Mouse (Mus musculus) embryonic facial prominence, embryonic 12.5 days (tissue): ENCODE results near the gene Nedd8. TPM values are rescaled to one million over a fixed set of nuclear protein-coding genes. Genes with fewer than 3 reads are reported as not detected.

Experiments used
- ATAC-seq: fragments of 200-750 bp; cut with Nextera tagmentation; 2 replicates; pipeline ENCODE4 v1.8.0; 2017; ENCODE audit not compliant: insufficient number of reproducible peaks, insufficient read depth, low FRiP score, low TSS enrichment
- H3K27ac ChIP-seq: fragments of 300-500 bp; sonication (generic); 2 replicates; pipeline ENCODE4 v1.5.1; 2016; ENCODE audit warnings: mild to moderate bottlenecking
- H3K27me3 ChIP-seq: fragments of 300-500 bp; sonication (generic); 2 replicates; pipeline ENCODE4 v1.6.1; 2016; ENCODE audit warnings: mild to moderate bottlenecking, moderate library complexity
- H3K36me3 ChIP-seq: fragments of 300-500 bp; sonication (generic); 2 replicates; pipeline ENCODE4 v1.6.1; 2016; ENCODE audit warnings: mild to moderate bottlenecking
- H3K4me1 ChIP-seq: fragments of 300-500 bp; sonication (generic); 2 replicates; pipeline ENCODE4 v1.6.1; 2016
- H3K4me2 ChIP-seq: fragments of 300-500 bp; sonication (generic); replicated peaks from 2 replicates; pipeline ENCODE4 v1.6.1; 2016; ENCODE audit warnings: mild to moderate bottlenecking, moderate library complexity
- H3K4me3 ChIP-seq: fragments of 300-500 bp; sonication (generic); 2 replicates; pipeline ENCODE4 v1.5.1; 2016; ENCODE audit warnings: mild to moderate bottlenecking
- H3K9ac ChIP-seq: fragments of 300-500 bp; sonication (generic); 2 replicates; pipeline ENCODE4 v1.6.1; 2016; ENCODE audit warnings: mild to moderate bottlenecking, moderate library complexity
- H3K9me3 ChIP-seq: fragments of 300-500 bp; sonication (generic); 2 replicates; pipeline ENCODE4 v1.6.1; 2016; ENCODE audit warnings: mild to moderate bottlenecking, moderate library complexity
- WGBS: fragments of 180-500 bp; shearing (Covaris S2); methylation state at CpG from one replicate; pipeline ENCODE4 v1.1.7; 2016; 5-methylcytosine and 5-hydroxymethylcytosine counted together
- polyA plus RNA-seq: library from polyadenylated mRNA; unstranded; fragments of >200 nt; fragmentation: Nextera tagmentation; extraction: Ambion mirVana; gene quantifications from 2 replicates; pipeline ENCODE4 v1.2.1, GENCODE M21; 2016

Gene Nedd8
- polyA plus RNA-seq, 1 experiment from 2014 or later: 585 TPM

DNA sequence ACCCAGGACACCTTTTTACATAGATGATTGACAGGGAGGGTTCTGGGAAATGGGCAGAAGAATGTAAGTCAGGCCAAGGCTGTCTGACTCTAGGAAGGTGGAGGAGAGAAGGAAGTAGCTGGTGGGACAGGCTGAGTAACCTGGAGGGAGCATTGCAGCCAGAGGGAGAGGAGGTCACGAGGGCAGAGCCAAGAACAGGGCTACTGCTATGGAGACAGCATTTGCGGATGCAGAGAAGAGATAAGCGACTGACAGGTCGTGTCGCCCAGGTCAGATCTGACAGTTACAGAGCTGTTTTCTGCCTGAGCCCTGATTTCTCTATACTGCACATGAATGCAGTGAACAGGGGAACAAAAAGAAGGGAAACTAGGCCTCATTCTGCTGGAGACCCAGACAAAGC, 35.5 kb upstream of the Nedd8 start:
- ATAC-seq: no peak
- H3K9ac ChIP-seq: no peak overlapping the region
- no peak overlapping the region for H3K4me2 ChIP-seq
- no peak overlapping the region for H3K27ac ChIP-seq
- no peaks in the 10 kb centered on the region for H3K36me3 ChIP-seq
- H3K27me3 ChIP-seq: peaks cover 5% of the 10 kb centered on the region
- no peaks in the 10 kb centered on the region for H3K9me3 ChIP-seq
- H3K4me3 ChIP-seq: no peak overlapping the region
- WGBS: 78% methylated on average over 5 of the region's 5 CpGs
- H3K4me1 ChIP-seq: no peaks in the 10 kb centered on the region

DNA sequence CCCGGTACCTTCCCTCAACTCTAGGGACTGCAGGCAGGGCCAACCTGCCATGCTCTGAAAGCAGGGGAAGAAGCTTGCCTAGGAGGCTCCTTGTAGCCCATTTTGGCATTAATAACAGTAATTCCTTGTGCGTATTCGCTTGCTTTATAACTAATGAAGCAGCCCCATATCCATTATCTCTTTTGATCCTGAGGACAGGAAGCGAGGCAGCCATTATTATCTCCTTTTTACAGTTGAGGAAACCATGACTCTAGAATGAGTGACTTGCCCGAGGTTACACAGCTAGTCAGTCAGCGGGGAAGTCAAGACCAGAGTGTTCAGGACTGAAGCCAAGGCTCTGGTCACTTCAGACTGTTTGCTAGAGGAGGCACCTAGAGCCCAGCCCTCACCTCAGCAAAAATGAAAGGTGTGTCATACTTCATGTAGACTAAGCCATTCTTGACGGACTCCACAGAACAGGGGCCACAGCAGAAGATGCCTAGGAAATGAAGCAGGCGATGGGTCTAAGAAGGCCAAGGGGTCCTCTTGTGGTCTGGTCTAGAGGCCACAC, 34.2 kb upstream of the Nedd8 start:
- H3K27me3 ChIP-seq: no peaks in the 10 kb centered on the region
- no peaks in the 10 kb centered on the region for H3K36me3 ChIP-seq
- no peaks in the 10 kb centered on the region for H3K9me3 ChIP-seq
- 83% methylated on average over 8 of the region's 8 CpGs for WGBS
- H3K4me1 ChIP-seq: no peaks in the 10 kb centered on the region
- no peak overlapping the region for H3K4me2 ChIP-seq
- ATAC-seq: 0 out of 2 replicates have a peak, but pooled peaks have one; percentile 28
- no peak overlapping the region for H3K4me3 ChIP-seq
- H3K27ac ChIP-seq: no peak overlapping the region
- no peak overlapping the region for H3K9ac ChIP-seq

DNA sequence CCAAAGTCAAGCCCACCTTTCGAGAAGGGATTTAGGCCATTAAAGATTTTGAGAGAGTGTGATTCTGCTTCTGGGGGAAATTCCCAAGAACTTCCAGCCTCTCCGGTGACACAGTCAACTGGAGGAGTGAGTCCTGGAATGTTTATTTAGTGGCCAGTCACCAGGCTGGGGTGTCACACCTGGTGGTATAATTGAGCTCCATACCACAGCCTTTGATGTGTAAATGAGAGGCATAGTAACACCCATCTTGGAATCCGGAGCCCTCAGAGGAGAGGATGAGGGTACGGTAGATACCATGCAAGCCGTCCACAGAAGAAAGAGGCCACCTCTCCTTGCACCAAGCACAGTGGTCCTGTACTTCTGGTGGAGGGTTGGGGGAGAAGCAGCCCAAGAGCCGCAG, 30.8 kb upstream of the Nedd8 start:
- Histone ChIP-seq H3K9me3 (no peaks in the 10 kb centered on the region), H3K9ac (no peak overlapping the region), H3K27ac (no peak overlapping the region), H3K27me3 (0 out of 2 replicates have a peak, but pooled peaks cover 4% of the 10 kb centered on the region), H3K4me3 (no peak overlapping the region), H3K36me3 (no peaks in the 10 kb centered on the region), H3K4me1 (no peaks in the 10 kb centered on the region), H3K4me2 (no peak overlapping the region)
- ATAC-seq: no peak
- 66% methylated on average over 6 of the region's 6 CpGs for WGBS

DNA sequence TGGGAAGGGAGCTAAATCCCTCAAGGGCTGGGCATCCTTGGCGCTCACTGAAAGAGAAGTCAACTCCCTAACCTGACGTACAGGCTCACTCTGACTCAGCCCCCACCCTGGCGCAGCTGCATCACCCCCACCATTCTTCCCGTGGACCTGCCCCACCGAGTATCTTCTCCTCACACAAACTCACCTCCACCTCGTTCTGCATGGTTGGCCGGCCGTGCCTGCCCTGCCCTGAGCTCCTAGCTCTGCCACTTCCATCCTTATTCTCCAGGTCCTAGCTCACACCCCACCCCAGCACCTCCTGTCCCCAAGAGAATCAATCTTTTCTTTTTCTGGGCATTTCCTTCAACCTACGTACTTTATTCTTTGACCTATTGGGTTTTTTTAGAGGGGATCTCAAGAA, 29.2 kb upstream of the Nedd8 start:
- no peak overlapping the region for H3K27ac ChIP-seq
- no peaks in the 10 kb centered on the region for H3K4me1 ChIP-seq
- WGBS: 55% methylated on average over 9 of the region's 9 CpGs
- H3K9ac ChIP-seq: no peak overlapping the region
- no peaks in the 10 kb centered on the region for H3K36me3 ChIP-seq
- H3K9me3 ChIP-seq: no peaks in the 10 kb centered on the region
- no peak overlapping the region for H3K4me3 ChIP-seq
- ATAC-seq: no peak
- no peak overlapping the region for H3K4me2 ChIP-seq
- H3K27me3 ChIP-seq: 0 out of 2 replicates have a peak, but pooled peaks cover 4% of the 10 kb centered on the region

DNA sequence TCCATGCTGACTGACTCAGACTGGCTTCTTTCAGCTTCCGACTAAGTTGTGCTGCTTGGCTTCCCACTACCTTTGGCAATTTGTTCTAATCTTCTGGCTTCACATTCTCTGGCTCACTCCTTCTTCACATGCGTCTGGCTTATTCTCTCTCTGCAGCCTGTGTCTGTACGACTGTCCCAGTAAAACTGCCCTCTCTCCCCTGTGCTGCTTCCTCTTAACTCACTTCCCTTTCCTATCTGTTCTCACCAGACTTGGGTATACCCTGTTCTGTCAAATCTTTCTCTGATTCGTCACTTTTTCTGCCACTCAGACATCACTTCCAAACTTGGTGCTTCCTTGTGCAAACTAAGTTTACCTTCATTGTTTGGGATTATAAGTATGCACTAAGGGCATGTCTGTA, 25.3 kb upstream of the Nedd8 start:
- Histone ChIP-seq H3K4me3 (no peak overlapping the region), H3K9me3 (no peaks in the 10 kb centered on the region), H3K4me2 (no peak overlapping the region), H3K27ac (no peak overlapping the region), H3K36me3 (no peaks in the 10 kb centered on the region), H3K27me3 (0 out of 2 replicates have a peak, but pooled peaks cover 4% of the 10 kb centered on the region), H3K4me1 (no peaks in the 10 kb centered on the region), H3K9ac (no peak overlapping the region)
- WGBS: 80% methylated on average over 4 of the region's 4 CpGs
- no peak for ATAC-seq

DNA sequence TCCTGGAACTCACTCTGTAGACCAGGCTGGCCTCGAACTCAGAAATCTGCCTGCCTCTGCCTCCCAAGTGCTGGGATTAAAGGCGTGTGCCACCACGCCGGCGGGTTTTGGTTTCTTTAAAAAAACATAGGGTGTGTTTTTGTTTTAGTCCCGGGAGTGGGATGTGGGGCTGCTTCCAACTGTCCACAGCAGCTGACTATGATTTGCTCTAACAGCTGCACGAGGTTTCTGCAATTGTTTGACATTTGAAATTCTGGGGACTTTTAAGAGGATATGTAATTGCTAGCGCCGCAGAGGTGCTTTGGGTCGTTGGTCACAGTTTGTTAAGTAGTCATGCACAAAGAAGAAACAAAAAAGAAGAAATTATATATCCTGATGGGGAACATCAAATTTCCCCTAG, 17.5 kb upstream of the Nedd8 start:
- Histone ChIP-seq H3K9me3 (no peaks in the 10 kb centered on the region), H3K27ac (no peak overlapping the region)

DNA sequence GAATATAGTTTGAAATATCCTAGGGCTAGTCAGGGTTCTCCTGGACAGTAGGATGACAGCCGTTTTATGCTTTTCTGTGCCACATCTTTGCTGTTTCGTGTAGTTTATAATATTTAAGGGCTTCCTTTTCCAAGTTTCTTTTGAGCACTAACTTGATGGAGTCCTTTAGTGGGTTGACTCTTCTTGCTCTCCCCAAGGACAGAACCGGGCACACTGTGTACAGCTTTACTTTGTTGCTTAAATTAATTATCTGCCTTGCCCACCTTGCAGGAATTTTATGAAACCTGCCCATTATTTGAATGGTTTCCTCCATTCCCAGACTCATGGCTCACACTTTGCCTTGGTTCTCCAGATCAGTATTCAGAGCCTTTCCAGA, 10.2 kb upstream of the Nedd8 start:
- peaks cover 10% of the 10 kb centered on the region for H3K4me1 ChIP-seq
- H3K4me2 ChIP-seq: peak overlapping the region; percentile 85
- 12% methylated on average over 3 of the region's 3 CpGs for WGBS
- no peaks in the 10 kb centered on the region for H3K27me3 ChIP-seq
- H3K27ac ChIP-seq: 0 out of 2 replicates have a peak overlapping the region, but pooled peaks have one; percentile 83
- H3K9ac ChIP-seq: peak overlapping the region; percentile 71
- H3K9me3 ChIP-seq: no peaks in the 10 kb centered on the region
- peaks cover 33% of the 10 kb centered on the region for H3K36me3 ChIP-seq
- ATAC-seq: peak; percentile 23; the same call in 1 of the 2 replicates
- H3K4me3 ChIP-seq: peak overlapping the region; percentile 82

More for the DNA sequence above, 17.5 kb upstream of the Nedd8 start:
- Histone ChIP-seq H3K36me3 (no peaks in the 10 kb centered on the region), H3K27me3 (no peaks in the 10 kb centered on the region), H3K4me2 (no peak overlapping the region), H3K9ac (no peak overlapping the region), H3K4me1 (no peaks in the 10 kb centered on the region), H3K4me3 (no peak overlapping the region)
- 67% methylated on average over 10 of the region's 10 CpGs for WGBS
- ATAC-seq: no peak

DNA sequence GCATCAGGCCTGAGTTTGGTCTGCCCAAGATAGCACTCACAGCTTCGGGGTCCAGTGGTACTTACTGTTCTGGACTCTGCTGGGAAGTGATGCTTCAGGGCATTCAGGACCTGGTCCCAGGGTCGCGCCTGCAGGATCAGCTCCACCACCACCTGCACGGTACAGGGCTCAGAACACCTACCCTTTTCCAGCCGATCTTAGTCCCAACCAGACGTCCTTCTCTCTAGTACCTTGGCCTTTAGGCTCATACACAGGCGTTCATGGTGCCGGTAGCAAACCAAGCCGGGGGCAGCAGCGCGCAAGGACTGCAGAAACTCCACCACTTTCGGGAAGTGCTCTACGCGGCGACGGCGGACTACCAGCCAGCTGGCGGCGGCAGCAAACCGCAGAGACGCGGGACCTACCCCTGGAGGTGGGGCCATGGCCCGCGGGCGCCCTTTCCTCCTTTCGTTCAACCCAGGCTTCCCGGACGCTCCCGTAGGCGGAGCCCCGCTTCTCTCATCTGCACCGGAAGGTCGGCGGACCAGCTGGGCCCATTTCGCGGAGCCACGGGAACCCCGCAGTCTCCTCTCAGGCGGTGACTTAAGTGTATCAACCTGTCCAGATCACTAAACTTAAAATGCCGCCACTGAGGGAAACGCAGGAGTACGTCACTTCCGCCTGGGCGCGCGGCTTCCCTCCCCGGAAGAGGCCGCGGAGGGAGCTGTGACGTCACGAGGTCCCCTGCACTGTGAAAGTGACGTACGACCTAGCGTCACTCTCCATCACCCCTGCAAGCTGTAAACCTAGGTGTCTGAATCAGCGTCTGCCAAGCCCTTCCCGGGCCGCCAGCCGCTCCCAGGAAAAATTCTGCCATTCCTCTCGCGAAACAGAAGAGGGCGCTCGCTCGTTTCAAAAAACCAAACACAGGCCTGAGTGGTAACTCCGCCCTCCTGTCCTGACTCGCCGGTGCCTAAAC, 9.5 kb upstream of the Nedd8 start, which contains the start of gene Tinf2:
Gene Tinf2, minus strand, starts transcription at position 661 of the 958 bp plus-strand sequence.
- Histone ChIP-seq H3K27ac (peak within 1 kb of the TSS; percentile 83), H3K9ac (peak within 1 kb of the TSS; percentile 71), H3K4me2 (peak within 1 kb of the TSS; percentile 85), H3K27me3 (no peaks in the 10 kb centered on the region), H3K4me3 (peak within 1 kb of the TSS; percentile 82), H3K36me3 (peaks cover 40% of the 10 kb centered on the region), H3K4me1 (peaks cover 10% of the 10 kb centered on the region), H3K9me3 (no peaks in the 10 kb centered on the region)
- under 1% methylated on average over 66 of the region's 66 CpGs for WGBS
- peak; percentile 94 for ATAC-seq

DNA sequence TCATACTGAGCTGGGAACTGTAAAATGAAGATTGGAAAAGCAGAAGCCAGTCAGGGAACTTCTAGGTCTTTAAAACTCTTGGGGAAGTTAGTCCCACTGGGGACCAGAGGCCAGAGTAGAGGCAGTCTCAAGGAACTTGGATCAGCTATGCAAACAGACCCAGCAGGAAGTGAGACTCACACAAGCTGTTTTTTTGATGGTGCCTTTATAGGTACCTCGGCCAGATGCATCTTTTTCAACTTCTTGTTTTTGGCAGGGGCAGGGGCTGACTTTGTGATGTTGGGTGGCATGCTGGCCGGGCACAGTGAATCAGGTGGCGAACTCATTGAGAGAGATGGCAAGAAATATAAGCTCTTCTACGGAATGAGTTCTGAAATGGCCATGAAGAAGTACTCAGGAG, 5.7 kb upstream of the Nedd8 start:
- H3K27ac ChIP-seq: no peak overlapping the region
- peaks cover 58% of the 10 kb centered on the region for H3K36me3 ChIP-seq
- no peak overlapping the region for H3K9ac ChIP-seq
- no peaks in the 10 kb centered on the region for H3K9me3 ChIP-seq
- no peaks in the 10 kb centered on the region for H3K27me3 ChIP-seq
- WGBS: 87% methylated on average over 4 of the region's 4 CpGs
- peaks cover 15% of the 10 kb centered on the region for H3K4me1 ChIP-seq
- H3K4me2 ChIP-seq: no peak overlapping the region
- no peak for ATAC-seq
- H3K4me3 ChIP-seq: no peak overlapping the region

DNA sequence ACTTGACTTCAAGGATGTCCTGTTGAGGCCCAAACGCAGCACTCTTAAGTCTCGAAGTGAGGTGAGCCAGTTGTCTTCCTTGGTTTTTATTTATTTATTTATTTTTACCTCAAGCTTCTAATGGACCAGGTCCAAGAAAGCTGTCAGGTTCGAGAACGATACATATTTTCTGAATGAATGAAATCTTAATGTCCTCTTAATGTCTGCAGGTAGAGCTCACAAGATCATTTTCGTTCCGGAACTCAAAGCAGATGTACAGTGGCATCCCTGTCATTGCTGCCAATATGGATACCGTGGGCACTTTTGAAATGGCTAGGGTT, 777 bp upstream of the Nedd8 start:
- H3K4me1 ChIP-seq: peaks cover 16% of the 10 kb centered on the region; the same call in 1 of the 2 replicates
- no peak for ATAC-seq
- no peaks in the 10 kb centered on the region for H3K9me3 ChIP-seq
- no peaks in the 10 kb centered on the region for H3K27me3 ChIP-seq
- WGBS: 74% methylated on average over 7 of the region's 7 CpGs
- no peak overlapping the region for H3K27ac ChIP-seq
- peak overlapping the region; percentile 78 for H3K4me3 ChIP-seq
- peak overlapping the region; percentile 86 for H3K4me2 ChIP-seq
- peaks cover 30% of the 10 kb centered on the region for H3K36me3 ChIP-seq
- peak overlapping the region; percentile 64 for H3K9ac ChIP-seq

DNA sequence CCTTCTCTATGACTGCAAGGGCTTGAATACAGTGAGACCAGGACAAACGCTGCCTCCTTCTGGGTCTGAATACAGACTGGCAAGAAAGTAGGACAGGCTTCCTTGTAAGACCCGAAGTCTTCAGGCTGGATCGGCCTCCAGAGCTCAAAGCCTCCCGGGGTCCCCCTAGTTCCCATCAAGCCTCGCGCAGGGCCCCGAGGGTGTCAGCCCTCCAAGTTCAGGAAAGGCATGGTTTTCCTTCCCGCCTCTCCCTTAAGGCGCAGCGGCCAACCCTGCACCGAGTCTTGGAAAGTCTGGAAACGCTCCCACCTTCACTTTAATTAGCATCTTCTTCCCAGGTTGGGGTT, 465 bp downstream of the Nedd8 start:
- H3K36me3 ChIP-seq: peaks cover 23% of the 10 kb centered on the region
- no peaks in the 10 kb centered on the region for H3K27me3 ChIP-seq
- H3K9ac ChIP-seq: peak overlapping the region; percentile 78
- WGBS: under 1% methylated on average over 12 of the region's 12 CpGs
- peak overlapping the region; percentile 78 for H3K4me3 ChIP-seq
- ATAC-seq: peak; percentile 50
- peaks cover 16% of the 10 kb centered on the region; the same call in 1 of the 2 replicates for H3K4me1 ChIP-seq
- H3K27ac ChIP-seq: peak overlapping the region; percentile 85
- H3K9me3 ChIP-seq: no peaks in the 10 kb centered on the region
- H3K4me2 ChIP-seq: peak overlapping the region; percentile 86

DNA sequence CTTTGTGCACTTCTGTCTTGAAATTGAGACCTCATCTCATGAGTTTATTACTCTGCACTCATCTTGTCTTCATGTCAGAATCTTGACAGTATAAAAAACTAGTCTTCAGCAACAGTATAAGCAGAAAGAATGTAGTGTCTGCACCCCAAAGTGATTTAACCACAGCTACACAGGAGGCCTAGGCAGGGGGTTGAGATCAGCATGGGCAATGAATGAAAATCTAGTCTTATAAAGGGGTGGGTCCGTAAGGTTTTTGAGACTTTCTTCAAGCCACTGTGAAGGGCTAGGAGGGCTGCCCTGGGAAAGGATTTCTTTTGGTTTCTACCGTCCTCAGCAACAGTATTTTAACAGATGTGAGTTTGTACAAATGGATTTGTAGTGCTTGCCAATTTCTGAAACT, 11.3 kb downstream of the Nedd8 start:
- Histone ChIP-seq H3K9ac (no peak overlapping the region), H3K36me3 (peaks cover 33% of the 10 kb centered on the region), H3K9me3 (no peaks in the 10 kb centered on the region), H3K4me3 (peak overlapping the region; percentile 62), H3K27me3 (no peaks in the 10 kb centered on the region), H3K4me2 (peak overlapping the region; percentile 51), H3K27ac (0 out of 2 replicates have a peak overlapping the region, but pooled peaks have one; percentile 83), H3K4me1 (peaks cover 5% of the 10 kb centered on the region; the same call in 1 of the 2 replicates)
- 56% methylated on average over 2 of the region's 2 CpGs for WGBS
- no peak for ATAC-seq
